Mouse (Mus musculus) embryonic fibroblast, embryonic 13.5 days (primary cell): ENCODE measurements around the gene Vmn2r84.
"Not testable (repeated sequence)": the region's sequence is repeated elsewhere in the genome, so short reads cannot be mapped to it uniquely, and the experiment has no call there.

ENCODE experiments used
- CTCF ChIP-seq: IDR thresholded peaks from 2 replicates; pipeline ENCODE4 v1.5.1; 2011; ENCODE audit warnings: mild to moderate bottlenecking, control low read depth, low read length, moderate library complexity, borderline replicate concordance; ENCODE audit not compliant: insufficient read depth
- POLR2A ChIP-seq: IDR thresholded peaks from 2 replicates; pipeline ENCODE4 v1.6.1; 2011; ENCODE audit warnings: low read depth, mild to moderate bottlenecking, control low read depth, low read length, moderate library complexity

- not testable (repeated sequence) for TF ChIP-seq CTCF, POLR2A
Observed at GRCm38 (mm10) chr10:130434185-130434898, 40.2 kb upstream of the Vmn2r84 start.
